Mouse (Mus musculus) ES-Bruce4 (cell line): ENCODE results near the gene Kansl2. TPM values are rescaled to one million over a fixed set of nuclear protein-coding genes. Genes with fewer than 3 reads are reported as not detected.
A peak's percentile ranks its signal among the peaks of the same experiment; 100 is the strongest.

Experiments used
- H3K27ac ChIP-seq: 2 replicates; pipeline ENCODE4 v1.5.1; 2012; ENCODE audit warnings: low read length, inconsistent platforms; ENCODE audit not compliant: insufficient read depth
- H3K27me3 ChIP-seq: 2 replicates; pipeline ENCODE4 v1.6.1; 2012; ENCODE audit warnings: mild to moderate bottlenecking, low read length, inconsistent platforms; ENCODE audit not compliant: control insufficient read depth, poor library complexity, insufficient read depth, severe bottlenecking
- H3K36me3 ChIP-seq: 2 replicates; pipeline ENCODE4 v1.6.1; 2012; ENCODE audit warnings: inconsistent platforms, mild to moderate bottlenecking, low read length, moderate library complexity; ENCODE audit not compliant: control insufficient read depth, poor library complexity, insufficient read depth, severe bottlenecking
- H3K4me1 ChIP-seq: one replicate; pipeline ENCODE4 v1.8.1; 2011; ENCODE audit warnings: low read length; ENCODE audit not compliant: control insufficient read depth, insufficient read depth
- H3K4me3 ChIP-seq: 2 replicates; pipeline ENCODE4 v1.5.1; 2011; ENCODE audit warnings: low read depth, mild to moderate bottlenecking, low read length
- H3K9ac ChIP-seq: 2 replicates; pipeline ENCODE4 v1.6.1; 2012; ENCODE audit warnings: low read depth, mild to moderate bottlenecking, inconsistent platforms; ENCODE audit not compliant: poor library complexity, severe bottlenecking
- H3K9me3 ChIP-seq: replicated peaks from 2 replicates; pipeline ENCODE4 v1.6.1; 2012; ENCODE audit warnings: mild to moderate bottlenecking, low read length, inconsistent platforms; ENCODE audit not compliant: control insufficient read depth, poor library complexity, insufficient read depth, severe bottlenecking
- CTCF ChIP-seq: IDR thresholded peaks from one replicate; pipeline ENCODE4 v1.8.1; 2011; ENCODE audit warnings: low read depth, low read length
- EP300 ChIP-seq: IDR thresholded peaks from 2 replicates; pipeline ENCODE4 v1.6.1; 2011; ENCODE audit warnings: low read depth, low read length; ENCODE audit not compliant: insufficient read depth
- POLR2A ChIP-seq: IDR thresholded peaks from one replicate; pipeline ENCODE4 v1.8.1; 2011; ENCODE audit warnings: low read length; ENCODE audit not compliant: insufficient read depth
- polyA plus RNA-seq: library from polyadenylated mRNA; stranded (reverse); fragments of >200 nt; gene quantifications from 2 replicates; pipeline ENCODE4 v1.2.4, GENCODE M21; 2011; ENCODE audit warnings: low read depth; ENCODE audit not compliant: missing spikeins, insufficient read depth, insufficient read length

The Kansl2 gene
- 116 and 119 TPM in 2 replicates for polyA plus RNA-seq

DNA sequence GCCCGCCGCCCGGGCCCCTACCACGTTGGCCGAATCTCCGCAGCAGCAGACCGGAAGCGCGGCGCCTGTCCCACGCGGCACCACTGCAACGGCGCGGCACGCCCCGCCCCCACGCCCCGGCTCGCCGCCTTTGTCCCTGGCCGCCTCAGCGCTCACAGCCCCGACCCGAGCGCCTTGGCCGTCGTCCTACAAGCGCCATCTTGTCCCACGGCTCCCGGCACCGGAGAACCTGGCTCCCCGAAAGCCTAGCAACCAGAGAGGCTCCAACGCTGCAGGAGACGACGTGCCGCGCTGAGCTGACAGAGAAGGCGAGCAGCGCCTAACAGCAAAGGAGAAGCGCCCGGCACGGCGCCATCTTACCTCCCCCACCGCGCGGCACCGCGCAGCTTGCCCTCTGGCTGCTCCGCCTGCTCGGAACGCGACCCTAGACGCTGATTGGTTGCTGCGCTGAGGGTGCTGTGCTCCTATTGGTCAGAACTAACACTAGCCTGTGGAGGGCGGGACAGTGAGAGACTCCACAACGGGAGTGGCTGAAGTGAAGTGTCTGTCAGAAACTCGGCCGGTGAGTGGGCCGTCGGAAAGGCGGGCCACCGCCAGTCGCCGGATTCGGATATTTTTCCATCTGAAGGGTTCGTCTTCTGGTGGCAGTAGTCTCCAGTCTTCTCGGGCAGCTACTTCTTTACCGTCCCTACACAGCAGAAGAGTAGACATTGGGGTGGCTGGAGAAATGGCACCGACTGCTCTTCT, at the start of gene Kansl2:
Kansl2 (minus strand) TSS at position 384 of the 747 bp plus-strand sequence.
- Histone ChIP-seq H3K27ac (peak within 1 kb of the TSS; percentile 68), H3K36me3 (peaks cover 42% of the 10 kb centered on the region)
- no peak for TF ChIP-seq EP300
- no peak for TF ChIP-seq CTCF
- no peak for TF ChIP-seq POLR2A

DNA sequence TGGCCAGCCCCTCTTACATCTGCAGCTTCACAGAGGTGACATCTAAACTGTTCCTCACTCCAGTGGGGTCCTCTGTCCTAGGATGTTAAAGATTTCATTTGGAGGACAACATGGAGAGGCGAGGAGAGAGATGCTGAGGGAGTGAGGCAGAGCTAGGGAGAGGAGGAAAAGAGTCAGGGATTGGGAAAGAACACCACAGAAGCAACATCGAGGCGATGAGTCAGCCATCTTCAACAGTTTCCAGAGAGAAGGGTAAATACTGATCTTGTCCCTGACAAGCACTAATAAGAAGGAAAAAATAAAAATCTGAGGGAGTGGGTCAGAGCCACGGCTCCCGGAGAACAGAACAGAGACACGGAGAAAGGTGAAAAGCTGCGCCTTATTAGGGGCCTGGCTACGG, 48.9 kb upstream of the Kansl2 start:
- TF ChIP-seq CTCF, result no peak
- TF ChIP-seq EP300, result no peak
- TF ChIP-seq POLR2A, result no peak
- no peaks in the 10 kb centered on the region for H3K27me3 ChIP-seq

More for the DNA sequence above, at the start of gene Kansl2:
- Histone ChIP-seq H3K4me3 (peak within 1 kb of the TSS; percentile 83), H3K4me1 (no peaks in the 10 kb centered on the region), H3K9me3 (no peaks in the 10 kb centered on the region), H3K9ac (peak within 1 kb of the TSS; percentile 96), H3K27me3 (no peaks in the 10 kb centered on the region)

GRCm38 (mm10) chr15:98582410-98582809, 48.3 kb upstream of the Kansl2 start:
- Histone ChIP-seq H3K36me3 (no peaks in the 10 kb centered on the region), H3K9me3 (no peaks in the 10 kb centered on the region), H3K4me3 (no peak overlapping the region), H3K27ac (no peak overlapping the region), H3K4me1 (peaks cover 2% of the 10 kb centered on the region), H3K27me3 (no peaks in the 10 kb centered on the region), H3K9ac (no peak overlapping the region)
- TF ChIP-seq POLR2A (no peak), CTCF (no peak), EP300 (no peak)

More for the DNA sequence above, 48.9 kb upstream of the Kansl2 start:
- no peak overlapping the region for H3K27ac ChIP-seq
- no peaks in the 10 kb centered on the region for H3K36me3 ChIP-seq
- H3K9ac ChIP-seq, result no peak overlapping the region
- H3K4me1 ChIP-seq, result peaks cover 2% of the 10 kb centered on the region
- H3K4me3 ChIP-seq, result no peak overlapping the region
- no peaks in the 10 kb centered on the region for H3K9me3 ChIP-seq

DNA sequence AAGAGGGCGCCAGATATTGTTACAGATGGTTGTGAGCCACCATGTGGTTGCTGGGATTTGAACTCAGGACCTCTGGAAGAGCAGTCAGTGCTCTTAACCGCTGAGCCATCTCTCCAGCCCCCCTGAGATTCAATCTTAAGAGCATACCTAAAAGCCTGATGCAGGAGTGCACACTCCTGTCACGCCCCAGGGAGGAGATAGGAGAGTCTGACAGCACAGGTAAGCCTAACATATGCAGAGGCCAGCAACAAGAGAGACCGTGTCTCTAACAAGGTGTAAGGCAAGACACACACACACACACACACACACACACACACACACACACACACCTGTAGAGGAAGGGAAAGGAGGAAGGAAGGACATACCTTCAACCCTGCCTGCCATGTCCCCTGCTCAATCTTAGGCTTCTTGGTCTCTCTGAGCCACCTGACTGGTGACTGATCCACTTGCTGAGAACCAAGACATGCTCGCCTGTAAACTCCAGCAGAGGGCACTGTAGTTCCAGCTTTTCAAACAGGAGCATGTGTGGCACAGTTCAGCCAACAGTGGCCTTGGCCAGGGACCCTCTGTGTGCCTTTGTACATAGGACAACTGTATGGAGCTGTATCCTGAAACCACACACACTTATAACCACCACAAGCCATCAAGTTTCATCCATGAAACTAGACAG, 45.9 kb upstream of the Kansl2 start:
- TF ChIP-seq CTCF, result peak; percentile 85
- TF ChIP-seq POLR2A, result no peak
- TF ChIP-seq EP300, result no peak
- Histone ChIP-seq H3K4me3 (no peak overlapping the region), H3K36me3 (no peaks in the 10 kb centered on the region), H3K27ac (no peak overlapping the region), H3K27me3 (no peaks in the 10 kb centered on the region), H3K9me3 (no peaks in the 10 kb centered on the region), H3K9ac (no peak overlapping the region), H3K4me1 (peaks cover 2% of the 10 kb centered on the region)

- TF ChIP-seq CTCF (no peak), POLR2A (no peak), EP300 (no peak)
- no peak overlapping the region for H3K9ac ChIP-seq
- H3K4me3 ChIP-seq, result no peak overlapping the region
- H3K36me3 ChIP-seq, result no peaks in the 10 kb centered on the region
- H3K4me1 ChIP-seq, result no peaks in the 10 kb centered on the region
- H3K27me3 ChIP-seq, result no peaks in the 10 kb centered on the region
- H3K9me3 ChIP-seq, result no peaks in the 10 kb centered on the region
- H3K27ac ChIP-seq, result no peak overlapping the region
Measured at GRCm38 (mm10) chr15:98579310-98579709, 45.2 kb upstream of the Kansl2 start.

- Histone ChIP-seq H3K4me3 (no peak overlapping the region), H3K27me3 (no peaks in the 10 kb centered on the region), H3K4me1 (no peaks in the 10 kb centered on the region), H3K9ac (no peak overlapping the region), H3K36me3 (no peaks in the 10 kb centered on the region), H3K9me3 (no peaks in the 10 kb centered on the region), H3K27ac (no peak overlapping the region)
- no peak for TF ChIP-seq POLR2A
- no peak for TF ChIP-seq EP300
- TF ChIP-seq CTCF, result no peak
Measured at GRCm38 (mm10) chr15:98573293-98573692, 39.2 kb upstream of the Kansl2 start.
